Mouse (Mus musculus) adrenal gland, postnatal 36 days (tissue): ENCODE results near the gene Gm609. TPM values are rescaled to one million over a fixed set of nuclear protein-coding genes. Genes with fewer than 3 reads are reported as not detected.

ENCODE experiments used
- total RNA-seq, 2 experiments: library from RNA; stranded (reverse); gene quantifications; 2 replicates each; pipeline ENCODE4 v1.2.3; 2021

Gm609 gene
- total RNA-seq, 2 experiments from 2014 or later = not detected

Other genes with a start within 250 kb of the Gm609 start
- gene Cd200, start 83.9 kb downstream of the Gm609 start, total RNA-seq = 10 to 100 TPM; 54.4 to 84.0 TPM
- not detected for gene Gm17783, start 39.1 kb upstream of the Gm609 start, total RNA-seq
- gene Slc9c1, start 42.3 kb upstream of the Gm609 start, total RNA-seq = not detected
- under 1 TPM in 1 of 2 experiments, not detected in 1; 0.10 TPM for gene Gcsam, start 117.4 kb upstream of the Gm609 start, total RNA-seq
- under 1 TPM; 0.16 to 0.20 TPM for gene BC016579, start 161.1 kb upstream of the Gm609 start, total RNA-seq
- gene Tmprss7, start 200.7 kb upstream of the Gm609 start, total RNA-seq = under 1 TPM in 1 of 2 experiments, not detected in 1; 0.13 TPM
- gene Tagln3, start 231.6 kb upstream of the Gm609 start, total RNA-seq = 1 to 10 TPM; 2.7 to 3.0 TPM
- 10 to 100 TPM; 17.0 to 28.8 TPM for gene Abhd10, start 250.0 kb upstream of the Gm609 start, total RNA-seq